Mouse (Mus musculus) frontal cortex, postnatal 14 days (tissue): ENCODE measurements around the gene Nefh.

Experiments
- DNase-seq, 2 experiments: peaks; one replicate each; pipeline ENCODE4 v3.0.0; 2022; ENCODE audit warnings: low spot score in 2 of 2

Nefh gene

DNA sequence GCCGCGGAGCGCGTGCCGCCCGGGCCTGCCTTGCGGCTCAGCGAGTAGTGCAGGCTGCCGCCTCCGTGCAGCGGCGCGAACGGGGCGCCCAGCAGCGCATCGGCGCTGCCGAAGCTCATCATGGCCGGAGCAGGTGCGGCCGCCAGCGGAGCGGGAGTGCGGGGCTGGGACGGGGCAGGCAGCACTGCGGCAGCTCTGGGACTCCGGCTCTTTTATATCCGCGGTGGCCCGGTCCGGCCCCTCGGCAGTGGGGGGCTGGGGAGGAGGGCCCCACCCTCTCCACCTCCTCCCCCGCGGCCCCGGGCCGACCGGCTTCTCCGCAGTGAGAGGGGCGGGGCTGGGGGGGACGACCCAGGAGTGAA, at the start of gene Nefh:
Nefh (minus strand) TSS at position 252 of the 362 bp plus-strand sequence.
- peak in 1 of 2 experiments; percentile 19 for DNase-seq

DNA sequence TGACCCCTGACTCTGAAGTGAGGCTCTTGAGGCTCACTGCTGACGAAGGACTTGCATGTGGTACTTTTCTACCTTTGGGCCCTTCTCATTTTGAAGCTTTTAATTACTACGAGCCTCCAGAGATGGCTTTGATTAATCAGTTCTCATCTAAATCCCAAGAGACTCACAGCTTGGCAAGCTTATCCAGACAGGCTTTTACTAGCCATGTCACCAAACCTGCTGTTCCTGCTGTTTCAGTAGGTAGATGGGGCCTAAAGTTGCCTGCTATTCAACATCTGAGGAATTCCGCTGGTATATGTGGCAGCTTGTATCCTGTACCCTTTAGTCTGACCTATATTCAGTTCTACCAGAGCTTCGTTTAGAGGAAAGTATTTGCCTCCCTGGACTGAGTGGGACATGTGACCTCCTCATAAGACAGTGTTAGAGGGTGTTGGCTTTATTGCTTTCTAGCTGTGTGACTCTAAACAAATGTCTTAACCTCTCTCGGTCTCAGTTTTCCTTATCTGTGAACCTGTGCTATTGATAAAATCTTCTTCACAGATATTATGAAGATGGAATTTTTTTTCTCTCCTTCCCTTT, 48.8 kb upstream of the Nefh start:
- no peak for DNase-seq

DNA sequence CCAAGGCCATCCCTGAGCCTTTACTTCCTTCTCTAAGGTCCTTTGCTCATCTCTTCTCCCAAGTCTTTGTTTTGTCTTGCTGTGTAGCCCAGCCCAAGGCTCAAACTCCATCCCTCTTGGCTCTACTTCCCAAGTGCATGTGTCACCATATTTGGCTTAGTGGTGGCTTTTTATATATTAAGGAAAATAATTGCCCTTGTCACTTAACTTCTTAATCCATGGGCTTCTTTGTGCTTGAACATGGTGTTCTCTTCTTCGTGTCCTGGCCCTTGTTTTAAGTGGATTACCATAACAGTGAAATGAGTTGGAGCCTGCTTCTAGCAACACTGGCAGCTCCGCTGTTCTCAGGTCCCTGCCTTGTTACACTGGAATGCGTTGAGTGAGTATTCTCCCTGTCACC, 47.8 kb upstream of the Nefh start:
- no peak for DNase-seq

DNA sequence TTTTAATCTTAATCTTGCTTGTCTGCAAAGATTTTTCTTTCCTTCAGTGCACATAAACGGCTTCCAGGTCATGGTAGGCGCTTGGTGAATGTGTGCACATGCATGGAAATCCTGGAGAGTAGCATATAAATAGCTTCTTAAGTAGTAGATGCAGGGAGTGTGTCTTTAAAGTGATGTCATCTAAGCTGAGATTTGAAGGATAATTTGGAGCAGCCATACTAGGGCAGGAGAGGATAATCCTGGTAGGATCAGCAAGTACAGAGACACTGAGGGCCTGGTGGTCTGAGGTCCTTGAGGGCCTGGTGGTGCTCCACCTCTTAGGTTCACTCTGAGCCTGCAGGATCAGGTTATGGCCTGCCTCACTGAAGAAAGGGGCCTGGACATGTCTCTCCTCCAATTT, 44.6 kb upstream of the Nefh start:
- no peak for DNase-seq

DNA sequence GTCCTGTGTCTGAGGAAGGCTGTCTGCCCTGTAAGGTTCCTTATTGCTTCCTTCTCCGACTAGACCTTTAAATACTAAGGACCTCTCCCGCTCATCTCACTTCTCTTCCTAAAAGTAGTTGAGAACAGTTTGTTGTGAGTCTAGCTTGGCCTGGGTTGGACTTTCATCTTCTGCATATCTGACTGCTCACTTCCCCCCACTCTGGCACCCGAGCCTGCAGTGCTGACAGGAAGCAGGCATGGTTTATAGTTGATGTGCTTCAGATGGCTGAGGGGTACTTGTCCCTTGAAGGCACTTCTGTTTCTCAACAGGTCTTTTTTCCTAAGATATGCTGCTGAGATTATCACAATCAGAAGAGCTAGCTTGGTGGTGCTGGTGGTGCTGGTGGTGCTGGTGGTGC, 41.3 kb upstream of the Nefh start:
- DNase-seq, result no peak

DNA sequence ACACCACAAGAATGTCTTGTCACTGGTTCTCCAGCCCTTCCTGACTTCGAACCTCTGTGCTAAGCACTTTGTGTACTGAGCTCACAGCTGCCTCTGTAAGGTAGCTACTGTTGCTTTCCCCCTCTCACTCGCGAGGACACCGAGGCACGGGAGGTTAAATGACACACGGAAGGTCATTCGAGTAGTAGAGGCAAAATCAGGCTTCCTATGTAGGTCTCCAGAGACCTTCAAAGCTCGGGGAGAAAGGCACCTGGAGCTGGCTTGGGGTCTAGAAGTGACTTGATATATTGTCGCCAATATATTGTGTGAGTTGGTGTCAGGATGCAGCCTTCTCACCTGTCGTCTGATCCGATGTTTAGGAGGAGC, 39.6 kb upstream of the Nefh start:
- no peak for DNase-seq

DNA sequence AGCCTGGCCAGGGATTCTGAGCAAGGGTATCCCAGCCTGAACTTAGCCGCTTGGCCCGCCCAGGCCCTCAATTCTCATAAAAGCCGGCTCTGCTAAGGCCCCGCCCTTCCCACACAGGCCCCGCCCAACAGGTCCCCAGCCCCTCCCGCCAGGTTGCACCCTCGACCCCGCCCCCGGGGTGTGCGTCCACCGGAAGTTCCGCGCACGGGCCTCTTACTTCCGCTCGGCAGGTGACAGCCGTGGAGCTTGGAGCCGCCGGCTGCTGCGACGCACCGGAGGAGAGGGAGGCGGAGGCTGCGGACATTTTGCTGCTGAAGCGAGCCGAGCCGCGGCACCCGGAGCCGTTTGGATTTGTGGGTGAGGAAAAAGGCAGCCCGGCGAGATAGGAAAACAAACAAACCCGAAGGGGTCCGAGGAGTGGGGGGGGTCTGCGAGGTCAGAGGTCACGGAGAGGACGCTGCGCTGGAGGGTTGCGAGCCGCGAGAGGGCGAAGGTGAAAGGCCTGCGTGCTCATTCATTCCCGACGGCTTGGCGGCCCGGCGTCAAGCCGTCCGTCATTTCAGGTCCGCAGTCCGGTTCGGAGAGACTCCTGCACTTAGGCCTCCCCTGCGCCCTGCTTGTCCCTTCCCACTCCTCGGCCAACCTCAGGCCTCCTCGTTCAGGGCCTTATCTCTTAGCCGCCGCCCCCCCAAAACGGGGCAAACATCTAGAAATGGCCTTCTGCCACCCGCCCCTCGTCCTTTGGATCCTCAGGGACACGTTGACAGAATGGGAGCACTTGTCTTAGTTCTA, 39.0 kb upstream of the Nefh start, which contains the start of gene Ap1b1:
Ap1b1 (plus strand) TSS at position 130 of the 792 bp plus-strand sequence.
- peak; percentile 70 to 82 for DNase-seq

DNA sequence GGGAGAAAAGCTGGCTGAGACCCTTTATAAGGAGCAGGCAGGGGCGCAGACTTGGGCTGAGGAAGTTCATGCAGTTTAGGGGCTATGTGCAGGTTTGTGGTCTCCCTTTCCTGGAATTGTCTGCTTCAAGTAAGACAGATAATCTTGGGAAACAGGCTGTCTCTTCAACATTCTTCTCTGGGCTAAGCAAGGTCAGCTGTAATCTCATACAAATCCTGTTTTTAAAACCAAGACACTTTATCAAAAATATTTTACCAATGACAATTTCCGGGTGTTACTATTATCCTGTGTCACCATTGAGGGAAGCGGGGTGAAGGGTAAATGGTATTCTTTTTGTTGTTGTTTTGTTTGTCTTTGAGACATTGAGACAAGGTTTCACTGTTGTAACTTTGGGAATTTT, 36.9 kb upstream of the Nefh start:
- DNase-seq, result no peak

DNA sequence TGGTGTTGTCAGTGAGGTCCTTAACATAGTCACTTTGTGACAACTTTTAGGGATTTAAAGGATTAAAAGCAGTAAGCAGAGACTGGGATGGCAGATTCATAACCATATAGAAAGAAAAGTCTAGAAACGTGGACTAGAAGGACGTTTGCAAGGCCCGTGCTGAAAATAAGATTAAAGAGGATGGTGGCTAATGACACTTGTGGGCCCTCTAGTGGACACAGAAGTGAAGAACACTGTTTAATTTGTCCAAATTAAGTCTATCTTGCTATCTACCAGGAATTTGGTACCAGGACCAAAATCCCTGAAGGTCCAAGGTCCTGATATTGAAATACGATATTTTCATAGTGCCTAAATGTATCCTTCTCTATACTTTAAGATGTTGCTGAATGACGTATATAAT, 36.4 kb upstream of the Nefh start:
- no peak for DNase-seq

DNA sequence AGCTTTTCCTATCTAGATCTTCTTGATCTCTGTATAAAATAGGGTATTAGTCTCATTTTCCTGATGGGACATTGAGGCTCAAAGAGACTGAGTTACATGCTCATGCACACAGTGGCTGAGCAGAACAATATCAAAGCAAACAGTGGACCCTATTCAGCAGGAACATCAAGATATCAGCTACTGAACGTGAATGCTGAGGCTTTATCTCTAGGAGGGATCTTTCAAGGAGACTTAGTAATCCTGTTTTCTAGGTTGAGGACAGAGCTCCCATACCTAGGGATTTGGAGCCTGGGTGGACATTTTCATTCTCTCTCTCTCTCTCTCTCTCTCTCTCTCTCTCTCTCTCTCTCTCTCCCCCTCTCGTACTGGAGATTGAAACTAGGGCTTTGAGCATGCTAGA, 35.7 kb upstream of the Nefh start:
- DNase-seq, result no peak

DNA sequence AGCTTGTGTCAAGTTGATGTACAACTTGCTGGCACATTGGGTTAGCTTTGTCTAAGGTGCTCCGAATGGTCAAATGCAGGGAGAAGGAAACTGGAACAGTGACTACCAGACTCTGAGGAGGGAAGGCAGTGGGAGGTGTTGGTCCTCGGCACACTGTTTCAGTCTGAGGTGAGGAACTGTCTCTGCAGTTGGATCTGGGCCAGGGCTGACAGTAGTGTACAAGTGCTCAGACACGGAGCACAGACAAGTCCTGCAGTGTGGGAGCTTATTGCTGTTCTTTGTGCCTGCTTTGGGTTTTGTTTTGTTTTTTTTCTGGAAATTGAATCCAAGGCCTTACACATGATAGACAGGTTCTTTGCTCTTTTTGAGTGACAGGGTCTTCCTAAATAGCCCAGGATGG, 35.1 kb upstream of the Nefh start:
- no peak for DNase-seq

DNA sequence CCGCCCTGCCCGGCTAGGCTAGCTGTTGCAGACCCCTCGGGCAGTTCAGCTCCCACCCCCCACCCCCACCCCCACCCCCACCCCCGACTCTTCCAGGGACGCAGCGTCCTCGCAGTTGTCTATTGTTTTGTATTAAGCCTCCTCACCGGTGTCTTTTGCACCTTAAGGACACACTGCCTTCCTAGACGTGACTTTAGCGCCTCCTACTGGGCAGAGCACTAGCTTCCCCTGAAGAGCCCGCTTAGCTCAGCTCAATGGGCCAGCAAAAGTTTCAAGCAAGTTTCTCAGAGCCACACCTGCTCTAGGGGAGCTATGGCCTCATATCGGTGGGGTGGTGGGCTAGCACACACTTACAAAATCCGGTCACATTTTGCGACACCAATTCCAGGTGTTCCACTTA, 27.8 kb upstream of the Nefh start:
- peak in 1 of 2 experiments; percentile 35 for DNase-seq

DNA sequence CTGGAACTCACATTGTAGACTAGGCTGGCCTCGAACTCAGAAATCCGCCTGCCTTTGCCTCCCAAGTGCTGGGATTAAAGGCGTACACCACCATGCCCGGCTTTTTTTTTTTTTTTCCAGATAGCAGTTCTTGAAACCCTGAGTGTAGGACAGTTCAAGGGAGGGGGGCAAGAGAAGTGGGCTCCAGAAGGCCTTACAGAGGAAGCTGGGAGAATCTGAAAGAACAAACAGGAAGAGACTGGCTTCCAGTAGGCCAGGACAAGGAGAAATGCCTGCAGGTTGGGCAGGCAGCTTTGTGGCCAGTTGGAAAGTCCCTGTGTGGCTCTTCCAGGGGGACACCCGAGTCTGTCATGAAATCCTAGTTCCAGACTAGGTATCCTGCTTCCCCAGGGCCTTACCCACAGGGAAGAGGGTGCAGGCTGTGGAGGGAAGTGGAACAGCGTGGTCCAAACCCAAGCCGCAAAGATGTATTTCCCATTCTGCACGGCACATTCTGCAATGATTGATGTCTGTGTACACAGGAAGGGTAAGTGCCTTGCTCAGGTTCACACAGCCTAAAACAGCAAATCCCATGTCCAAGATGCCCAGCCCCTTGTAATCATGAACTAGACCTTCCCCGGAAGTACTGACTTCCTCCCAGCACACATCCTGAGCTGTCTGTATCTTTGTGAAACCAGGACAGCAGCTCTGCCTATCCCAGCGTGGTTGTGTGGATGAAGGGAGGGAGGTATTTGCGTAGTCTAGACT, 26.7 kb upstream of the Nefh start:
- DNase-seq, result no peak

DNA sequence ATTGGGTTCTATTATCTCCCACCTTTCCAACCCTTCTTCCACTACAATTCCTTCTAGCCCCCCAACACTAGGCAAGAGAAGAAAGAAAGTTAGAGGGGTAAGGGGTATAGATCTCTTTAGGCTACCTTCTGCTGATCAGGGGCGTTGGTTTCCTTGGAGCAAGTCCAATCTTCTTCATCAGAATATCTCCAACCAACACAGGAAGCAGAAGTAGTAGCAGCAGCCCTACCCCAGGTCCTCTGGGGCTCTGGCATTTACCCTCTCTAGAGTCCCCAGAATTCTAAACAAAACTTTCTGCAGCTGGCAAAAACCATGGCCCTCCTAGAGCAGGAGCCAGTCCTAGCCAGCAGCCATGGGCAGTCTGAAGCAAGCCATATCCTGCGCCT, 26.0 kb upstream of the Nefh start:
- DNase-seq, result no peak

DNA sequence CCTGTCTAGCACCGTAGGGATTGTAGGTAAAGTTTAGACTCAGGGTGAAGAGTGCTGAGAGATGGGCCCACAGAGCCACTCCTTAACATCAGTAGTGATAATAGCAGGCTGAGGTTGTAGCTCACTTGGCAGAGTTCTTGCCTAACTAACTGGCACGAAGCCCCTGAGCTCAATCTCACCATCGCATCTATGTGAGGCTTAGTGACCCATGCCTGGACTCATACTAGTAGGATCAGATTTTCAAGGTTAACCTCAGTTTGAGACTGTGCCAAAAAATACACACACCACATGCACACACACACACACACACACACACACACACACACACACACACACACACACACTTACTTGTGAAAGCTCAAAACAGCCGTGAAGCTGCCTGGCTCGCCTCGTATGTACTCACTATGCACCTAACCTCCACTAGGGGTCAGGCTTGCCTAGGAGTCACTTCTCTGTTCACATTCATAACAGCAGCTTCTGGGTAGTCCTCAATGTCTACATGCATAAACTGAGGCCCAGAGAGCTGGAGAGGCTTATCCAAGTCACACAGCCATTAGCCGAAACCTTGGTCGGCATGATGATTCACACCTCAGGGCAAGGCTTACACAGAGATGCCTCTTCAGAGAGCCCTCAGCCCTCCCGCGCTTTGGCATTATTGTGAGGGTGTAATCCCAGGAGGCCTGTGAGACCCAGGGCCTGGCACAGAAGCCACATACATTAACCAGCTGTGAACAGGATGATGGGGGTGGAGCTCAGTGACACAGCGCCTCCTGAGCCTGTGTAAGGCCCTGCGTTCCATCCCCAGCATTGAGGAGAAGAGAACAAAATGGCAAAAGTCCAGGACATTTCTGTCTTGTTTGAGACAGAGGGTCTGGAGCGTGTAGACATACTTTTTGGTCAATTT, 25.4 kb upstream of the Nefh start:
- DNase-seq, result peak in 1 of 2 experiments; percentile 41

DNA sequence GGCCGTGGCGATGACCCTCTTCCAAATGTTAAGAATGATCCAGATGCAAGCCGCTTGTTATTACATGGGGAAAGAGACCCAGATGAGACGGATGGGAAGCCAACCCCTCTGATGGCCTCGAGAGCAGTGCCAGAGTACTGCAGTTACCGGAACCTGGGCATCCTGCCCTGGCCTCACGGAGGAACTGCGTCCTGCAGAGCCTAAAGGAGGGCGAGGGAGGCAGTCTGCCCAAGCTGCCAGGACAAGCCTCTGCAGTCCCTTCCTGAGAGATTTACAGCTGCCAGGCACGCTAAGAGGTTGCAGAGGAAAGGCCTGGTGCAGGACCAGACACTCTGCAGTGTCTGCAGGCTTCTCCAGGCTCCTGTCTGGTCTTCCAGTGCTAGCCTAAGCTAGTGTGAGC, 20.5 kb upstream of the Nefh start:
- no peak for DNase-seq

DNA sequence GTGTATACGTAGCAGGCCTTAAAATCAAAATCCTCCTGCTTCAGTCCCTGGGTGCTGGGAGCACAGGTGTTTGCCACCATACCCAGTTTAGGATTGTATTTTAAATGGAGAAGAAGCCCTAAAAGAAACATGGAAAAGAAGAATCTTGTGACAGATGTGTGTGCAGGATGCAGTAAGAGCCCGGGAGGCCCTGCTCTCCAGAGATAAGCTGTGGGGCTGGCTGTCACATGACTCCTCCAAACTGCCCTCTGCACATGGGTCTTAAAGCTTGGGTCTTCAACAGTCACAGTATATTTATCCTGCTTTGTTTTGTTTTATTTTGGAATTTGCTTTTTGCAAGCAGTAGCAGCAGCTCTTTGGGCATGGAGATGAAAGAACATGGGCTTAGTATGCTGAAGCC, 19.7 kb upstream of the Nefh start:
- DNase-seq, result no peak

DNA sequence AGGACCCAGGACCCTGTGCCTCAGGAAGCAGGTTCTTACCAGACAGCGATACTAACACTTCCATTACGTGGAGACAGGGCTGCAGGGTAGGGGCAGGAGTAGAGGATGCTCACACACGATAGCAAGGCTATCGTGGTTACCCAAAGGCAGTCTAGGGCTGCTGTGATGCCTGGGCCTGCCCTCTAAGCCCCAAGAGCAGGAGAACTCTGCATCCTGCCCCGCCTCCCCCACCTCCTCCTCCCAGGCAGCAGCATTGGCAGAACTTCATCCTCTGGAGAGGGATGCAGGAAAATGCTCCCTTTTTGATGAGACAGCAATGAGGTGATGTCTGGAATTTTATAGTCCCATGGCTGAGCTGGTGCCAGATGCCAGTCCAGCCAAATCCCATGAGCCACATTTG, 19.0 kb upstream of the Nefh start:
- DNase-seq, result no peak

DNA sequence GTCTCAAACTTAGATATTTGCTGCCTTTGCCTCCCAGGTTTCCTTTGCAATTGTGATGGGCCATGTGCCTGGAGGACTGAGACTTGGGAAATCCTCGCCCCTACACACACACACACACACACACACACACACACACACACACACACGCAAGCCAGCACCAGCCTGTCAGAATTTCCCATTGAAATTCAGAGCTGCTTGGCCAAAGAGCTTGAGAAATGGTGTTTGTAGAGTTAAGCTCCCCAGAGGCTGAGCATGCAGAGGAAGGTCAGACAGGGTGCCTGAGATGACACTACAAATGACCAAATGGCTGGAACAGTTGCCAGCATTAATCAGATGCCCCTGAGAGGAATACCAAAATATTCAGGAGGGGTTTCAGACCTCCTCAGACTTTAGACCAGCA, 18.5 kb upstream of the Nefh start:
- no peak for DNase-seq

DNA sequence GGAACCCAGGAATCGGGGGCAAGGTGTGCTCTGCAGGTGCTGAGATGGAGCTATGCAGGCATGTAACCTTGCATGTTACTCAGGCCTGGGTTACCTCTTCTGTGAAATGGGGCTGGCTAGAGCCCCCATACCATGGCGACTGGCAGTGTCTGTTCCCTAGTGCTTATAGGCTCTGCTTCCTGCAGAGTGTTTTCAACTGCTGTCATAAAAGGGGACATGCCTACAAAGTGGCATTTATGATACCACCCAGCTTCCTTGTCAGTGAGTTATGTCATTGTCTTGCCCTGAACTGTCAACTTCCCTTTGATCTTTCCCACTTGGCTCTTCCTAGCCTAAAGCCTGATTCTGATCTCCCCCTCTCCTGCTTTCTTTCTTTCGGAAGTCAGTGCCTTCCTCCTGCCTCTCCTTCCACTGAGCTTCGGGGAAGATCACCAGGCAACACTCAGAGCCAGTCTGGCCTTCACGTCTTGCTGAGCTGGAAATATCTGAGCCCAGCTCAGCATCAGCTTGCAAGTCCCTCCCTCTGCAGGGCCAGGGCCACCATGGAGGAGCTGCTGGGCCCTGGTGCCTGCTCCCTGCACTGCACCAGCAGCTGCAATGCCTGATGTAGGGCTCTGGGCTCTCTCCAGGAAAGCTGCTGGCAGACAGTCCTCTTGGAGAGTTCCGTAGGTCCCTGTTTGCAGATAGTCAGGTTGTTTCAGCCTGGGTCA, 15.4 kb upstream of the Nefh start:
- no peak for DNase-seq

DNA sequence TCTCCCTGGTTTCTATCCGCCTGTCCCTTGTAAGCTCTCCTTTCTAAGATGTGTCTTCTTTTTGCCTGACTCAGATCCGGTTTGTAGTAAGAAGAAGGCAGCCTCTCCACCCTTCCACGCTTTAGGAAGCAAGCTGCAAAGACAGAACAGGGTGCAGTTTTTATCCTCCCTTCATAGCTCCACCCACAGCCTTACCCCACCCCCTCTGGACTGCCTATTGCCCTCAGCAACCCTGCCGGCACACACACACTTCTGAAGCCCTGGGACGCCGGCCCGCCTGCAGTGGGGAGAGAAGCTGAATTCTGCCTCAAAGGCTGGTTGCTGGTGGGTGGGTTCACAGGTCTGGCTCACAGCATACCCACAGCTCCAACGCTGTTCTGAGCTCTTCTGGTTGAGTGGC, 6.1 kb upstream of the Nefh start:
- DNase-seq, result no peak
